Mouse (Mus musculus): ENCODE data around the gene Rap1b.

Rap1b gene

GRCm38 (mm10) chr10:117830797-117831196 is 15.0 kb downstream of the Rap1b start:
- in situ Hi-C loops (cut with MboI; ENCODE audit: low pct_unique_long_range_greater_than_20kb in 1 of 2, low sequenced_read_pairs in 2 of 2, unreplicated experiment in 1 of 2) = no loop called here

GRCm38 (mm10) chr10:117829472-117830155 is 16.2 kb downstream of the Rap1b start:
- in situ Hi-C loops (cut with MboI; ENCODE audit: low pct_unique_long_range_greater_than_20kb in 1 of 2, low sequenced_read_pairs in 2 of 2, unreplicated experiment in 1 of 2) = no loop called here

GRCm38 (mm10) chr10:117829022-117829421 is 16.8 kb downstream of the Rap1b start:
- in situ Hi-C loops (cut with MboI; ENCODE audit: low pct_unique_long_range_greater_than_20kb in 1 of 2, low sequenced_read_pairs in 2 of 2, unreplicated experiment in 1 of 2) = no loop called here

- in situ Hi-C loops (cut with MboI; ENCODE audit: low pct_unique_long_range_greater_than_20kb in 1 of 2, low sequenced_read_pairs in 2 of 2, unreplicated experiment in 1 of 2) = no loop called here
Measured at GRCm38 (mm10) chr10:117828536-117828935, 17.3 kb downstream of the Rap1b start.

GRCm38 (mm10) chr10:117824647-117825046 is 21.2 kb downstream of the Rap1b start:
- in situ Hi-C loops (cut with MboI; ENCODE audit: low pct_unique_long_range_greater_than_20kb in 1 of 2, low sequenced_read_pairs in 2 of 2, unreplicated experiment in 1 of 2) = no loop called here

- in situ Hi-C loops (cut with MboI; ENCODE audit: low pct_unique_long_range_greater_than_20kb in 1 of 2, low sequenced_read_pairs in 2 of 2, unreplicated experiment in 1 of 2) = no loop called here
Measured at GRCm38 (mm10) chr10:117824139-117824538, 21.7 kb downstream of the Rap1b start.

GRCm38 (mm10) chr10:117823321-117823720 is 22.5 kb downstream of the Rap1b start:
- in situ Hi-C loops (cut with MboI; ENCODE audit: low pct_unique_long_range_greater_than_20kb in 1 of 2, low sequenced_read_pairs in 2 of 2, unreplicated experiment in 1 of 2) = no loop called here

GRCm38 (mm10) chr10:117818600-117818999 is 27.2 kb downstream of the Rap1b start:
- in situ Hi-C loops (cut with MboI; ENCODE audit: low pct_unique_long_range_greater_than_20kb in 1 of 2, low sequenced_read_pairs in 2 of 2, unreplicated experiment in 1 of 2) = no loop called here

- in situ Hi-C loops (cut with MboI; ENCODE audit: low pct_unique_long_range_greater_than_20kb in 1 of 2, low sequenced_read_pairs in 2 of 2, unreplicated experiment in 1 of 2) = no loop called here
Measured at GRCm38 (mm10) chr10:117816721-117817120, 29.1 kb downstream of the Rap1b start.

GRCm38 (mm10) chr10:117812501-117812900 is 33.3 kb downstream of the Rap1b start:
- in situ Hi-C loops (cut with MboI; ENCODE audit: low pct_unique_long_range_greater_than_20kb in 1 of 2, low sequenced_read_pairs in 2 of 2, unreplicated experiment in 1 of 2) = no loop called here

- in situ Hi-C loops (cut with MboI; ENCODE audit: low pct_unique_long_range_greater_than_20kb in 1 of 2, low sequenced_read_pairs in 2 of 2, unreplicated experiment in 1 of 2) = no loop called here
Measured at GRCm38 (mm10) chr10:117811555-117811954, 34.3 kb downstream of the Rap1b start.

- in situ Hi-C loops (cut with MboI; ENCODE audit: low pct_unique_long_range_greater_than_20kb in 1 of 2, low sequenced_read_pairs in 2 of 2, unreplicated experiment in 1 of 2) = no loop called here
Measured at GRCm38 (mm10) chr10:117810506-117810905, 35.3 kb downstream of the Rap1b start.

GRCm38 (mm10) chr10:117808068-117808467 is 37.8 kb downstream of the Rap1b start:
- in situ Hi-C loops (cut with MboI; ENCODE audit: low pct_unique_long_range_greater_than_20kb in 1 of 2, low sequenced_read_pairs in 2 of 2, unreplicated experiment in 1 of 2) = no loop called here

GRCm38 (mm10) chr10:117805919-117806318 is 39.9 kb downstream of the Rap1b start:
- in situ Hi-C loops (cut with MboI; ENCODE audit: low pct_unique_long_range_greater_than_20kb in 1 of 2, low sequenced_read_pairs in 2 of 2, unreplicated experiment in 1 of 2) = no loop called here

- in situ Hi-C loops (cut with MboI; ENCODE audit: low pct_unique_long_range_greater_than_20kb in 1 of 2, low sequenced_read_pairs in 2 of 2, unreplicated experiment in 1 of 2) = no loop called here
Measured at GRCm38 (mm10) chr10:117803870-117804850, 41.7 kb downstream of the Rap1b start.

- in situ Hi-C loops (cut with MboI; ENCODE audit: low pct_unique_long_range_greater_than_20kb in 1 of 2, low sequenced_read_pairs in 2 of 2, unreplicated experiment in 1 of 2) = no loop called here
Measured at GRCm38 (mm10) chr10:117801886-117802285, 43.9 kb downstream of the Rap1b start.

- in situ Hi-C loops (cut with MboI; ENCODE audit: low pct_unique_long_range_greater_than_20kb in 1 of 2, low sequenced_read_pairs in 2 of 2, unreplicated experiment in 1 of 2) = no loop called here
Measured at GRCm38 (mm10) chr10:117799806-117800205, 46.0 kb downstream of the Rap1b start.

- in situ Hi-C loops (cut with MboI; ENCODE audit: low pct_unique_long_range_greater_than_20kb in 1 of 2, low sequenced_read_pairs in 2 of 2, unreplicated experiment in 1 of 2) = no loop called here
Measured at GRCm38 (mm10) chr10:117798436-117799035, 47.3 kb downstream of the Rap1b start.

- in situ Hi-C loops (cut with MboI; ENCODE audit: low pct_unique_long_range_greater_than_20kb in 1 of 2, low sequenced_read_pairs in 2 of 2, unreplicated experiment in 1 of 2) = no loop called here
Measured at GRCm38 (mm10) chr10:117797684-117798083, 48.2 kb downstream of the Rap1b start.

All from mouse embryonic stem cell (cell line).